Mouse (Mus musculus) right cerebral cortex, adult 18-20 months (tissue): Measurements from ENCODE around the gene Xrcc6.
A peak's percentile ranks its signal among the peaks of the same experiment; 100 is the strongest.

ENCODE experiments used
- DNase-seq: peaks from one replicate; pipeline ENCODE4 v3.0.0; 2022; ENCODE audit warnings: mixed read lengths

Gene Xrcc6

DNA sequence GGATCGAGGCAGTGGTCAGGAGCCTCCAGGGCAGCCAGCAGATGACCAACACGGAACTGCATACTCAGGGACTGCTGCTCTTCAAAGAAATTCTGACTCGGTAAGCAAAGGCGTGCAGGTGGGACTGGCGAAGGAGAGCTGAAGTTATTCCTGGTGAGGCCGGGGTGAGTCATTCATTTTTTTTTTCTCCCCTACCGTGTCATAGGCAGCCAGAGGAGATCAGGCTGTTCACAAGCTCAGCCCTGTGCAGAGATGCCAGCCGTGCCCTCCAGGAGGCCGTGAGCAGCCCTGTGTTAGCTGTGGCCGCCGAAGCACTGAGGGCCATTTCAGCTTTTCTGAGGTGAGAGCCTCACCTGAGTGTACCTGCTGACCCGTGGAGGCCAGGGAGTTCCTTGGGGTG, 98.5 kb downstream of the Xrcc6 start:
- DNase-seq = peak; percentile 77

DNA sequence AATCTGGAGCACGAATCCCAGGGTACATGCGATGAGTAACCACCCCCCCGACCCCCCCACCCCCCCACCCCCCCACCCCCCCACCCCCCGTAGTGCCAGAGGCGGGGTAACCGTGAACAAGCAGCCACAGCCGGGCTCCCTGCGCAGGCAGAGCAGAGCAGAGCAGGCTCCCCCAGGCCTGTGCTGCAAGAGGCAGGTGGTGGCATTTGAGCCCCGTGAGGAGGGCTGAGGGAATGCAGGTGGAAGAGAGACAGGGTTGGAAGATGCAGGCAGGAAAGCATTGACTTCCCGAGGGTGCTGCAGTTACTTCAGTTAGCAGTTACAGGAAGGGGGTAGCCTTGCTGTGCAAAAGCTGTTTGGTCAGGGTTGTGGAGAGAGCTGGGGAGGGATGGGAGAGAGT, 99.6 kb downstream of the Xrcc6 start:
- DNase-seq = peak; percentile 61
